Mouse (Mus musculus): Measurements from ENCODE around the gene Asic2.

Asic2 gene

DNA sequence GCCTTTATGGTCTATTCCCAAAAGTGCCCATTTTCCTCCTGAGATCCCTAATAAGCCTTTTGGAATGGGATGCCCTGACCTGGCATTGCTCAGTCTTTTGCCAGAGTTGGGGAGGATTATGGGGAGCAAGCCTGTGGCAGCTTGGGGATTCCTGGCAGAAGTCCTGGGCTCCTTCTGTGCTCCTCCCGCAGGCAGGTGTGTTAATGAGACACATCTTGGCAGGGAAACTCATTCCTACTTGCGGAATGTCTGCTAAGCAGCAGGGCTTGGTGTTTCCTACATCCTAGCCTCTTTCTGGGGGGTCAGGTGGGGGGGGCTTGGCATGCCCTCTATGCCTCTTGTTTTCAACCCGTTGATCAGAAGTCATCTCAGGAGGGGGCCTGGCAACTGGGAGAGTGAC, 1081.2 kb downstream of the Asic2 start:
- DNase-seq: no peak

GRCm38 (mm10) chr11:80886365-80886764, 1081.9 kb downstream of the Asic2 start:
- no peak for DNase-seq

GRCm38 (mm10) chr11:80884521-80885231, 1083.6 kb downstream of the Asic2 start:
- no peak for DNase-seq

GRCm38 (mm10) chr11:80882229-80882810, 1085.9 kb downstream of the Asic2 start:
- DNase-seq: no peak

DNA sequence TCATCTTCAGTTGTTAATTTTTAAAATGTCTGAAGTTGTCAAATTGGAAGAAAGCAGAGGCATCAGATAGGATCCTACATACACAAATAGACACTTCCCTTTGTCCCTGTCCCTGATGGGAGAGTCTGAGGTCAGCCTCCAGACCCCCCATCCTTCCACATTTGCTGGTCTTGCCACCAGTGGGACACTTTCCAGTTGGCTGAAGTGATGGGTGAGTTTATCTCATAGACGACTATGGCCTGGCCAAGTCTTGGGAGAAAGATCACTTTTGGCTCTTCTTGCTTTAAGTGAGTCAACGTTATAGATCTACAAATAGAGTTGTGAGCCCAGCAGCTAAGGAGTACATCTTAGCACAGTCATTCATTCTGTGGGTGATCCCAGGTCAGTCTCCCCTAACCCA, 1090.2 kb downstream of the Asic2 start:
- no peak for DNase-seq

- no peak for DNase-seq
These were observed 1091.1 kb downstream of the Asic2 start for GRCm38 (mm10) chr11:80877131-80877651.

GRCm38 (mm10) chr11:80872509-80873474, 1095.5 kb downstream of the Asic2 start:
- peak; percentile 16 to 62 for DNase-seq

DNA sequence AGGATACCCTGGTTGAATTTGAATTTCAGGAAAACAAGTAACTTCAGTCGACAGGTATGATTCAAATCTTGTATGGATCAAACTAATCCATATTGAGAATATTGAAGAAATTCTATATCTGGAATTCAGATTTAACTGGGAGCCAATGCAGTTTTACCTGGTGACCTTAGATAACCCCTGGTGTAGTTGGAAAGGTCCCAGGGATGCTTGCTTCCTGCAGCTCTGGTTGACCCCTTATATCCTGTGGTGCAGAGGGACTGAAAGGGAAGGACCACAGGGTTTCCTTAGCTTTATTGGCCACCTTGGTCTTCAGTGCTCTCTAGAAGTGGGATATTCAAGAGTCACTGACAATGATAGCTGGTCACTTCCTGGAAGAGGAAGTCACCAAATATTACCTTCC, 1100.2 kb downstream of the Asic2 start:
- DNase-seq: no peak

DNA sequence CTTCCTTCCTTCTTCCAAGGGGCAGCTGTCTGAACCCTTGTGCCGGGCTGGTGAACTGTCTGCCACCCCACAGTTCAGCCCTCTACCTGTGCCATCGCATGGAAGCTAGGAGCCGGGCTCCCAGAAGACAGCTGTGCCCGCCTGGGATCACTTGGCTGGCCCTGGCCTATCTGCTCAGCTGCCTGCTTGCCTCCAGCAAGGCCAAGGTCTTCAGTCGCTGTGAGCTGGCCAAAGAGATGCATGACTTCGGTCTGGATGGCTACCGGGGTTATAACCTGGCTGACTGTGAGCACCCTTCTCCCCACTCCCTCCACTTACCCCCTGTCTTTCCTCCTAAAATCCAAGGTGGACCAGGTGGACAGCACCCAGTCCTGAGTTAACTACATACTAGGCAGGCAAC, 1105.3 kb downstream of the Asic2 start:
- no peak for DNase-seq

DNA sequence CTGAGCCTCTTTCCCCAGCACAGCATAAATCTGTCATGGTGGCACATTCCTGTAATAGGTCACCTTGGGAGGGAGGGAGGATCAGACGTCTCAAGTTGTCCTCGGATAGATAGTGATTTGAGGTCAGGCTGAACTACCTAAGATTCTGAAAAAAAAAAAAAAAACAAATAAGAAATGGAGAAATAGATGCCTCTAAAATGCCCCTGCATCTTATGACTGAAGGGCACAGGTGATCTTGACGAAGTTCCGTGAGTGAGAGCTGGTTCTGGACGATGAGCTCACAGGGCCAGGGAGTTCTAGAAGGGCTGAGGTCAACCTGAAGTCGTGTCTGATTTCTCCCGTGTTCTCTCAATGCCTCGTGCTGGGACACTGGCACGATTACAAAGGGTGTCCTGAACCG, 1110.2 kb downstream of the Asic2 start, which contains the start of gene Spaca3:
Gene Spaca3, plus strand, starts transcription at position 301 of the 400 bp plus-strand sequence.
- no peak for DNase-seq

- DNase-seq: no peak
These were observed 1111.4 kb downstream of the Asic2 start for GRCm38 (mm10) chr11:80856827-80857226.

DNA sequence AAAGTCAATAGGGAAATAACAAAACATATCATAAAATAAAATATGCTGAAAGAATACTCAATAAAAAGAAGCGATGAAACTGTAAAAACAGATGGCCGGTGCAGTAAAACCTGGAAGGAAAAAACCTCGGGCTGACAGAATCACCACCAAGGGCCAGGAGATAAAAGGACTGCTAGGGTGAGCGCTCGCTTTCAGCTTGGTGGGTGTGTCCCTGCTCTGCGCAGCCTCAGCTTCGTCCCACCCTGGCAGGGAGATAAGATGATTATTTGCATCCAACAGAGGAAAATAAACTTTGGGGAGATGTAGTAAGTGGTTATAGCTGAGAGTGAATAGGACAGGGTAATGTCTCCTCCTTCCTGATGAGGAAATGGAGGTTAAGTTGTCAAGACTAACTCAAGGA, 1113.3 kb downstream of the Asic2 start:
- DNase-seq: no peak

- DNase-seq: no peak
These were observed 1113.8 kb downstream of the Asic2 start for GRCm38 (mm10) chr11:80854430-80854829.

DNA sequence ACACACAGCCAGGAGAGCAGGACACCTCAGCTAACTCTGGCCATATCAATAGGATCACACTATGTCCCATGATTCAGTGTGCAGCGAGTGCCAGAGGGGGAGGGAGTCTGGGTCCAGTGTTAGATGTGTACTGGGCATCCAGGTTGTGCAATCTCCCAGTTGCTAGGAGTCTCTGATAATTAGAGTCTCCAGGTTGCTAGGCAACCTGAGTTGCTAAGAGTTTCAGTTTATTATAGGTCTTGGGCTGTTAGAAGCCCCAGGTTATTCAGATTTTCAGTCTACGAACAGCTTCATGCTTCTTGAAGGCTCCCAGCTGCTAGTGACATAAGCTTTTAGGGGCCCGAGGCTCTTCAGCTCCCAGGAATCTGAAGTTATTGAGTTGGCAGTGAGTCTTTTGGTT, 1115.2 kb downstream of the Asic2 start:
- no peak for DNase-seq

GRCm38 (mm10) chr11:80851859-80852258, 1116.4 kb downstream of the Asic2 start:
- DNase-seq: no peak

DNA sequence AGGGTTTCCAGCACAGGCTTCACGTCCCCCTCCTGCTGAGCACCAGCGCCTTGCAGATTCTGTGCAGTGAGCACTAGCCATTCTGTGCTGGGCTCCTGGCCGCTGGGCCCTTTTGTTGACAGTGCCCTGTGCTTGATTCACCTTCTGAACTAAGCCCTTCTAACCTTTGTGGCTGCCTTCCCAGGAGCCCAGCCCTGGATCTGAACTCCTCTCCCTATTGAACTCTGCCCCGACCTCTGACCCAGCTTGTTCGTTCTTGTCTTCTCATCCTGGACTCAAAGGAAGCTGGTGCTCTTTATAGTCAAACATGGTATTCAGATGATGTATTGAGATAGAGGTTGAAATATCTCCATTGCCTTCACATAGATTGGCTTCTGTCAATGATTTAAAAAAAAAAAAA, 1120.1 kb downstream of the Asic2 start:
- no peak for DNase-seq

GRCm38 (mm10) chr11:80846115-80846514, 1122.1 kb downstream of the Asic2 start:
- DNase-seq: no peak

DNA sequence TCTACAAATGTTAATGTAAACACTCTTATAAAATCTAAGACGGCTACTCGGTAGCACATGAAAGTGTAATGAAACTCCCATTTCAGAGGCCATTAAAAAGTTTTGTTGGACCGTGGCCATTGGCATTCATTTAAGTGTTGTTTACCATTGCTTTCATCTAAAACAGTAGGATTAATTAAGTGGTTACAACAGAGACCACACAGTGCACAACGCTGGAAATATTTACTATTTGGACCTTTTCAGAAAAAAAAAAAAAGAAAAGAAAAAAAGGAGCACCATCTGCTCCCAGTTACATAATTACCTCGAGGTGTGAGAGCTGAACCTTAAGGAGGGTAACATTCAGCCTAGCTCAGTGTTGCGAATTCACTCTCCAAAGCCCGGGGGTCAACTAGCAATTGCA, 1122.8 kb downstream of the Asic2 start:
- DNase-seq: no peak

DNA sequence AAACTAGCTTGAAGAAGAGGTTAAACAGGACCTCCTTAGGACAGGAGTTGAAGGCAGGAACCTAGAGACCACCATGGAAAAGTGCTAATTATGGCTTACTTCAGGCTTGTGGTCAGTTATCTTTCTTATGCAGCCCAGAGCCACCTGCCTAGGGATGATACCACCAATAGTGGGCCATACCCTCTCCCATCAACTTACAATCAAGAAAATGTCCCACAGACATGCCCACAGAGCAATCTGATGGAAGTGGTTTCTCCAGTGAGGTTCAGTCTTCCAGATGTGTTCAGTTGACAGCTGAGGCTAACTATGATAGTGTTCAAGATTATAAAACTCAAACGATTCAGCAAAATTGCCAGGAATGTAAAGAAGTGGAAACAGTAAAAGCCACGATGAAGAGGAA, 1124.8 kb downstream of the Asic2 start:
- DNase-seq: no peak

GRCm38 (mm10) chr11:80838724-80839123, 1129.5 kb downstream of the Asic2 start:
- no peak for DNase-seq

DNA sequence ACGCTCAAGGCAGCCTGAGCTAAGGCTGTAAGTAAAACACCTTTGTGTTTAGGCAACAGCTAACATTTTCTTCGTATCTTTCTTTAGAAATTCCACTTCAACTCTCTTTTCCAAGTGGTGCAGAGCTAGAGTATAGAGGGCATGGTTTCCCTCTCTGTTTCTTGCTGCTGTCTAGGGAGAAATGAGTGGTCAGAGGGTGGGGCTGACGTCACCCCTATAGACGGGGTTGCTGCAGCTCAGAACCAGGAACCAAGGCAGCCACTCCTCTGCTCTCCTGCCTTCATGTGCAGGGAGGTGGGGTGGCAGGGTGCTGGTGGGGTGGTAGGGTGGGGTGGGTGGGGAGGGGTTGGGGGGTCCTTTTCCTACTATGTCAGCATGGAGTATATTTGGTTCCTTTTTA, 1132.4 kb downstream of the Asic2 start:
- no peak for DNase-seq

DNA sequence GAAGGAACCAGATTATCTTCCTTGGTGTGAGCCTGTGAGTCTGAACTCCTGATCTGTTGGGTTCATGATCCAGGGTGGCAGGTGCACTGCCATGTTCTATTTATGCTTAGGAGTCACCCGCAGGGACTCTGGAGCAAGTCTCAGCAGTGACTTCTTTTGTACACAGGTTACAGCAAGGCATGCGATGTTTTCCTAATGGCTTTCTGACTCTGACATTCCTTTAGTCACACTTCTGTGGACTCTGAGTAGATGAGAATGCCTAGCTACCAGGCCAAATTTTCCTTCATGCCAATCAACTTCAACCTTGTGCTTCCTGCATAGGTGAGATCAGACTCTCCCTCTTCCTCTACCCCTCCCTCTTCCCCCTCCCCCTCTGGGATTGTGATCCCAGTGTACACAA, 1132.9 kb downstream of the Asic2 start:
- DNase-seq: no peak

Data from spleen, adult 18-20 months (tissue).